Comparison of ENCODE assay signal across 29 mouse cellular contexts in genomic region chr16:84494818-84495217, GRCm38 (mm10). TPM values are rescaled to one million over a fixed set of nuclear protein-coding genes. Genes with fewer than 3 reads are reported as not detected.
A peak's percentile ranks its signal among the peaks of the same experiment; 100 is the strongest.
DNase-seq lines count a peak whose midpoint lies in the region; ATAC-seq lines count a peak whose summit lies in the region.
"Had no signal": no experiment of that assay in that cellular context is flagged by ENCODE, and none has a peak within 500 bp of the region (broad histone marks: within the 10 kb centered on the region; RNA-seq: fewer than 3 reads in every experiment).

No protein-coding gene starts in this region.

- no peak for ATAC-seq in forebrain, embryonic 16.5 days
- no peak; the same call in 1 of the 2 replicates for ATAC-seq in forebrain, embryonic 13.5 days
- peak; percentile 77; the same call in 1 of the 2 replicates for ATAC-seq in kidney, embryonic 14.5 days (ENCODE audit: low FRiP score, low TSS enrichment)
- ATAC-seq in lung, embryonic 15.5 days (ENCODE audit: borderline replicate concordance, extremely low read depth, low FRiP score, low TSS enrichment) = no peak
- ATAC-seq: intestine, postnatal 0 days; Patski had no signal

- no peaks in the 10 kb centered on the region for H3K36me3 ChIP-seq in forebrain, embryonic 16.5 days (ENCODE audit: control insufficient read depth, insufficient read depth)
- no peaks in the 10 kb centered on the region for H3K36me3 ChIP-seq in forebrain, embryonic 13.5 days (ENCODE audit: poor library complexity, severe bottlenecking)
- H3K36me3 ChIP-seq in kidney, embryonic 14.5 days (ENCODE audit: control insufficient read depth, insufficient read depth, low read length) = no peaks in the 10 kb centered on the region
- no peaks in the 10 kb centered on the region for H3K36me3 ChIP-seq in lung, embryonic 15.5 days
- H3K36me3 ChIP-seq: embryonic facial prominence, embryonic 15.5 days; G1E; heart, embryonic 12.5 days; limb, embryonic 10.5 days; liver, embryonic 15.5 days; midbrain, embryonic 12.5 days had no signal

- no peaks in the 10 kb centered on the region for H3K9me3 ChIP-seq in forebrain, embryonic 16.5 days (ENCODE audit: control insufficient read depth, low read length)
- H3K9me3 ChIP-seq in forebrain, embryonic 13.5 days (replicated peaks) = no peaks in the 10 kb centered on the region
- no peaks in the 10 kb centered on the region for H3K9me3 ChIP-seq in kidney, embryonic 14.5 days (ENCODE audit: control insufficient read depth, low read length)
- H3K9me3 ChIP-seq in lung, embryonic 15.5 days = no peaks in the 10 kb centered on the region
- H3K9me3 ChIP-seq: embryonic facial prominence, embryonic 15.5 days; heart, embryonic 12.5 days; limb, embryonic 10.5 days; liver, embryonic 15.5 days; midbrain, embryonic 12.5 days had no signal

- peak overlapping the region; percentile 30; the same call in 1 of the 2 replicates for H3K4me2 ChIP-seq in forebrain, embryonic 16.5 days (ENCODE audit: low read length)
- no peak overlapping the region for H3K4me2 ChIP-seq in forebrain, embryonic 13.5 days
- peak overlapping the region; percentile 28; the same call in 1 of the 2 replicates for H3K4me2 ChIP-seq in kidney, embryonic 14.5 days (replicated peaks; ENCODE audit: low read depth, low read length)
- H3K4me2 ChIP-seq in lung, embryonic 15.5 days = peak overlapping the region; percentile 6; the same call in 1 of the 2 replicates
- H3K4me2 ChIP-seq: embryonic facial prominence, embryonic 15.5 days; heart, embryonic 12.5 days; liver, embryonic 15.5 days; midbrain, embryonic 12.5 days had no signal

- 0 out of 2 replicates have a peak, but pooled peaks cover 2% of the 10 kb centered on the region for H3K4me1 ChIP-seq in forebrain, embryonic 16.5 days (replicated peaks; ENCODE audit: control insufficient read depth, insufficient read depth, low read length)
- 0 out of 2 replicates have a peak, but pooled peaks cover 5% of the 10 kb centered on the region for H3K4me1 ChIP-seq in forebrain, embryonic 13.5 days
- H3K4me1 ChIP-seq in kidney, embryonic 14.5 days (ENCODE audit: control insufficient read depth, insufficient read depth, low read length) = no peaks in the 10 kb centered on the region
- no peaks in the 10 kb centered on the region for H3K4me1 ChIP-seq in lung, embryonic 15.5 days
- H3K4me1 ChIP-seq: embryonic facial prominence, embryonic 15.5 days; heart, embryonic 12.5 days; limb, embryonic 10.5 days; liver, embryonic 15.5 days; midbrain, embryonic 12.5 days had no signal

- no peak overlapping the region for H3K4me3 ChIP-seq in forebrain, embryonic 16.5 days (replicated peaks; ENCODE audit: low read length)
- no peak overlapping the region for H3K4me3 ChIP-seq in forebrain, embryonic 13.5 days
- no peak overlapping the region for H3K4me3 ChIP-seq in kidney, embryonic 14.5 days (ENCODE audit: low read length)
- no peak overlapping the region for H3K4me3 ChIP-seq in lung, embryonic 15.5 days
- H3K4me3 ChIP-seq: embryonic facial prominence, embryonic 15.5 days; heart, embryonic 12.5 days; limb, embryonic 10.5 days; liver, embryonic 15.5 days; midbrain, embryonic 12.5 days had no signal

- no peak overlapping the region for H3K9ac ChIP-seq in forebrain, embryonic 16.5 days (replicated peaks; ENCODE audit: low read depth, low read length)
- no peak overlapping the region for H3K9ac ChIP-seq in forebrain, embryonic 13.5 days
- H3K9ac ChIP-seq in kidney, embryonic 14.5 days (ENCODE audit: low read depth, low read length) = no peak overlapping the region
- no peak overlapping the region for H3K9ac ChIP-seq in lung, embryonic 15.5 days
- H3K9ac ChIP-seq: embryonic facial prominence, embryonic 15.5 days; heart, embryonic 12.5 days; liver, embryonic 15.5 days; midbrain, embryonic 12.5 days had no signal

- no peak overlapping the region for H3K27ac ChIP-seq in forebrain, embryonic 16.5 days (ENCODE audit: low read length)
- no peak overlapping the region for H3K27ac ChIP-seq in forebrain, embryonic 13.5 days
- no peak overlapping the region for H3K27ac ChIP-seq in kidney, embryonic 14.5 days (ENCODE audit: low read depth, low read length)
- no peak overlapping the region for H3K27ac ChIP-seq in lung, embryonic 15.5 days
- H3K27ac ChIP-seq: embryonic facial prominence, embryonic 15.5 days; limb, embryonic 10.5 days; liver, embryonic 15.5 days; midbrain, embryonic 12.5 days had no signal

- WGBS in forebrain, embryonic 16.5 days = 58% methylated on average over 3 of the region's 3 CpGs
- 69% methylated on average over 3 of the region's 3 CpGs for WGBS in forebrain, embryonic 13.5 days
- 36% methylated on average over 3 of the region's 3 CpGs for WGBS in kidney, embryonic 14.5 days
- 52% methylated on average over 3 of the region's 3 CpGs for WGBS in lung, embryonic 15.5 days

- DNase-seq in kidney, postnatal 25 days = no peak
- no peak for DNase-seq in lung, postnatal 14 days
- peak; percentile 4 for DNase-seq in A20 (ENCODE audit: low read depth, low spot score)
- no peak for DNase-seq in gastrocnemius, postnatal 10 days
- DNase-seq: cerebellum, adult 11 months; cerebellum, adult 9-11 months; gastrocnemius, postnatal 25 days; heart, adult 18-20 months; layer of hippocampus, adult 9-11 months; liver; spleen, adult 18-20 months had no signal

- H3K27me3 ChIP-seq in forebrain, embryonic 16.5 days (replicated peaks; ENCODE audit: control insufficient read depth, insufficient read depth, low read length) = no peaks in the 10 kb centered on the region
- no peaks in the 10 kb centered on the region for H3K27me3 ChIP-seq in forebrain, embryonic 13.5 days
- no peaks in the 10 kb centered on the region for H3K27me3 ChIP-seq in kidney, embryonic 14.5 days (ENCODE audit: control insufficient read depth, insufficient read depth, low read length)
- H3K27me3 ChIP-seq in lung, embryonic 15.5 days = no peaks in the 10 kb centered on the region
- H3K27me3 ChIP-seq: embryonic facial prominence, embryonic 15.5 days; heart, embryonic 12.5 days; liver, embryonic 15.5 days; midbrain, embryonic 12.5 days had no signal

RNA-seq across cellular contexts. Expression of gene A730009L09Rik, which starts 20.1 kb away (rescaled TPM):
- not detected in 2 replicates for polyA plus RNA-seq in forebrain, embryonic 16.5 days (2015; fragmentation: Nextera tagmentation; extraction: Ambion mirVana)
- polyA plus RNA-seq in forebrain, embryonic 13.5 days (2015; fragmentation: Nextera tagmentation; extraction: Ambion mirVana) = not detected in 2 replicates
- not detected in 2 replicates for polyA plus RNA-seq in kidney, embryonic 14.5 days (2014; fragmentation: Nextera tagmentation; extraction: Ambion mirVana)
- not detected in 2 replicates for polyA plus RNA-seq in lung, embryonic 15.5 days (2015; fragmentation: Nextera tagmentation; extraction: Ambion mirVana)
- not detected for total RNA-seq in gastrocnemius, postnatal 10 days (2021)
- total RNA-seq: adrenal gland, adult 18-20 months; adrenal gland, postnatal 36 days; common myeloid progenitor, adult 5-6 weeks; gastrocnemius, postnatal 25 days; heart, adult 18-20 months; heart, postnatal 10 days; megakaryocyte progenitor cell, adult 5-6 weeks had no signal
- polyA plus RNA-seq: embryonic facial prominence, embryonic 15.5 days; G1E; heart, embryonic 12.5 days; intestine, postnatal 0 days; limb, embryonic 10.5 days; liver, embryonic 15.5 days; midbrain, embryonic 12.5 days; Patski; thymus, postnatal 0 days had no signal
